Mouse (Mus musculus): Measurements from ENCODE around the gene Zswim7.
A peak's percentile ranks its signal among the peaks of the same experiment; 100 is the strongest.
"Not testable (repeated sequence)": the region's sequence is repeated elsewhere in the genome, so short reads cannot be mapped to it uniquely, and the experiment has no call there.

The Zswim7 gene

GRCm38 (mm10) chr11:62280675-62281600 is at the start of gene Zswim7, which contains the start of gene Ttc19:
TSS of gene Zswim7 (minus strand) at chr11:62281375.
TSS of gene Ttc19 (plus strand) at chr11:62281473.
- peak; percentile 91 for DNase-seq (ENCODE audit: low spot score)

- no peak for DNase-seq (ENCODE audit: low spot score)
Measured at GRCm38 (mm10) chr11:62323659-62324058, 42.5 kb upstream of the Zswim7 start.

GRCm38 (mm10) chr11:62320097-62320496 is 38.9 kb upstream of the Zswim7 start:
- no peak for DNase-seq (ENCODE audit: low spot score)

- peak; percentile 80 for DNase-seq (ENCODE audit: low spot score)
Measured at GRCm38 (mm10) chr11:62317746-62318145, 36.6 kb upstream of the Zswim7 start.

- DNase-seq (ENCODE audit: low spot score): no peak
Measured at GRCm38 (mm10) chr11:62314984-62315383, 33.8 kb upstream of the Zswim7 start.

- DNase-seq (ENCODE audit: low spot score): no peak
Measured at GRCm38 (mm10) chr11:62309296-62309695, 28.1 kb upstream of the Zswim7 start.

GRCm38 (mm10) chr11:62305866-62306265 is 24.7 kb upstream of the Zswim7 start:
- no peak for DNase-seq (ENCODE audit: low spot score)

- DNase-seq (ENCODE audit: low spot score): no peak
Measured at GRCm38 (mm10) chr11:62298883-62299282, 17.7 kb upstream of the Zswim7 start.

- DNase-seq (ENCODE audit: low spot score): no peak
Measured at GRCm38 (mm10) chr11:62294121-62294520, 12.9 kb upstream of the Zswim7 start.

- DNase-seq (ENCODE audit: low spot score): no peak
Measured at GRCm38 (mm10) chr11:62287700-62288099, 6.5 kb upstream of the Zswim7 start.

GRCm38 (mm10) chr11:62285020-62285419 is 3.8 kb upstream of the Zswim7 start:
- no peak for DNase-seq (ENCODE audit: low spot score)

GRCm38 (mm10) chr11:62284020-62284419 is 2.8 kb upstream of the Zswim7 start:
- DNase-seq (ENCODE audit: low spot score): not testable (repeated sequence)

- no peak for DNase-seq (ENCODE audit: low spot score)
Measured at GRCm38 (mm10) chr11:62281601-62281997, 424 bp upstream of the Zswim7 start.

GRCm38 (mm10) chr11:62278027-62278426 is 3.1 kb downstream of the Zswim7 start:
- peak; percentile 57 for DNase-seq (ENCODE audit: low spot score)

- no peak for DNase-seq (ENCODE audit: low spot score)
Measured at GRCm38 (mm10) chr11:62277086-62277485, 4.1 kb downstream of the Zswim7 start.

- DNase-seq (ENCODE audit: low spot score): no peak
Measured at GRCm38 (mm10) chr11:62270851-62271250, 10.3 kb downstream of the Zswim7 start.

- no peak for DNase-seq (ENCODE audit: low spot score)
Measured at GRCm38 (mm10) chr11:62269097-62269496, 12.1 kb downstream of the Zswim7 start.

GRCm38 (mm10) chr11:62268381-62268780 is 12.8 kb downstream of the Zswim7 start:
- no peak for DNase-seq (ENCODE audit: low spot score)

- no peak for DNase-seq (ENCODE audit: low spot score)
Measured at GRCm38 (mm10) chr11:62266466-62267214, 14.5 kb downstream of the Zswim7 start.

- DNase-seq (ENCODE audit: low spot score): no peak
Measured at GRCm38 (mm10) chr11:62265642-62266041, 15.5 kb downstream of the Zswim7 start.

- no peak for DNase-seq (ENCODE audit: low spot score)
Measured at GRCm38 (mm10) chr11:62264018-62264417, 17.2 kb downstream of the Zswim7 start.

- no peak for DNase-seq (ENCODE audit: low spot score)
Measured at GRCm38 (mm10) chr11:62263599-62263998, 17.6 kb downstream of the Zswim7 start.

- no peak for DNase-seq (ENCODE audit: low spot score)
Measured at GRCm38 (mm10) chr11:62259214-62259613, 22.0 kb downstream of the Zswim7 start.

All from layer of hippocampus, adult 11-12 months (tissue).